ENCODE assay signal across 8 mouse cellular contexts in genomic region chr11:68939451-68940304, GRCm38 (mm10). TPM values are rescaled to one million over a fixed set of nuclear protein-coding genes. Genes with fewer than 3 reads are reported as not detected.
DNase-seq lines count a peak whose midpoint lies in the region; ATAC-seq lines count a peak whose summit lies in the region.

No protein-coding gene starts in this region.

- no peaks in the 10 kb centered on the region for H3K36me3 ChIP-seq in heart, embryonic 14.5 days (ENCODE audit: control insufficient read depth, insufficient read depth, low read length)
- no peaks in the 10 kb centered on the region for H3K36me3 ChIP-seq in liver, embryonic 13.5 days
- H3K36me3 ChIP-seq in stomach, embryonic 16.5 days (ENCODE audit: control insufficient read depth, insufficient read depth, low read length), result no peaks in the 10 kb centered on the region

- ATAC-seq in CD4-positive, CD25-positive, alpha-beta regulatory T cell, adult 4 months, result peak; percentile 100
- ATAC-seq in heart, embryonic 14.5 days (ENCODE audit: insufficient number of reproducible peaks, insufficient read depth, low FRiP score, low read depth), result peak; percentile 97
- ATAC-seq in liver, embryonic 13.5 days (ENCODE audit: low read depth), result peak; percentile 98
- ATAC-seq in stomach, embryonic 16.5 days (ENCODE audit: insufficient read depth, low FRiP score), result peak; percentile 98

- H3K27me3 ChIP-seq in heart, embryonic 14.5 days (ENCODE audit: control insufficient read depth, insufficient read depth, low read length), result no peaks in the 10 kb centered on the region
- no peaks in the 10 kb centered on the region for H3K27me3 ChIP-seq in liver, embryonic 13.5 days
- H3K27me3 ChIP-seq in stomach, embryonic 16.5 days (ENCODE audit: control insufficient read depth, insufficient read depth, low read length), result no peaks in the 10 kb centered on the region

- peak overlapping the region; percentile 48 to 54 for H3K4me3 ChIP-seq in heart, embryonic 14.5 days (ENCODE audit: control insufficient read depth in 1 of 2, insufficient read depth in 1 of 2, low read depth in 1 of 2, low read length in 2 of 2)
- H3K4me3 ChIP-seq in liver, embryonic 13.5 days (replicated peaks), result peak overlapping the region; percentile 50
- peak overlapping the region; percentile 58 for H3K4me3 ChIP-seq in stomach, embryonic 16.5 days (replicated peaks; ENCODE audit: low read length)

- H3K9ac ChIP-seq in heart, embryonic 14.5 days (ENCODE audit: low read length), result peak overlapping the region; percentile 79
- peak overlapping the region; percentile 60 for H3K9ac ChIP-seq in liver, embryonic 13.5 days
- peak overlapping the region; percentile 71 for H3K9ac ChIP-seq in stomach, embryonic 16.5 days (ENCODE audit: low read length)

- H3K4me2 ChIP-seq in heart, embryonic 14.5 days (ENCODE audit: low read length), result peak overlapping the region; percentile 74
- H3K4me2 ChIP-seq in liver, embryonic 13.5 days, result peak overlapping the region; percentile 63
- H3K4me2 ChIP-seq in stomach, embryonic 16.5 days (ENCODE audit: low read depth, low read length), result peak overlapping the region; percentile 67

- 2% methylated on average over 16 of the region's 16 CpGs for WGBS in heart, embryonic 14.5 days
- 4% methylated on average over 16 of the region's 16 CpGs for WGBS in liver, embryonic 13.5 days (ENCODE audit: insufficient replicate concordance)
- 2% methylated on average over 16 of the region's 16 CpGs for WGBS in stomach, embryonic 16.5 days

- peak; percentile 64 for DNase-seq in c-Kit-negative CD71-positive TER-119-positive erythroid progenitor cells, embryonic 14.5 days (ENCODE audit: low read depth, low spot score)
- DNase-seq in fibroblast of lung, adult 2 months (ENCODE audit: low read depth), result peak; percentile 92
- DNase-seq in kidney, postnatal 14 days, result peak; percentile 94
- peak; percentile 81 for DNase-seq in liver, embryonic 13.5 days
- peak; percentile 85 for DNase-seq in neural tube, embryonic 10.5 days (ENCODE audit: extremely low spot score, low spot score)

- H3K27ac ChIP-seq in heart, embryonic 14.5 days (replicated peaks in 1 of 2; ENCODE audit: control insufficient read depth in 1 of 2, insufficient read depth in 1 of 2, low read depth in 2 of 2, low read length in 2 of 2), result peak overlapping the region; percentile 52 to 74; a peak in 3 of 4 replicates
- no peak overlapping the region for H3K27ac ChIP-seq in liver, embryonic 13.5 days
- peak overlapping the region; percentile 71; the same call in 1 of the 2 replicates for H3K27ac ChIP-seq in stomach, embryonic 16.5 days (ENCODE audit: low read length)

- H3K4me1 ChIP-seq in heart, embryonic 14.5 days (ENCODE audit: control insufficient read depth in 2 of 2, insufficient read depth in 2 of 2, low read length in 2 of 2), result peaks cover 2 to 4% of the 10 kb centered on the region in 2 experiments; a peak in 3 of 4 replicates
- H3K4me1 ChIP-seq in liver, embryonic 13.5 days (replicated peaks), result peaks cover 12% of the 10 kb centered on the region; the same call in 1 of the 2 replicates
- peaks cover 5% of the 10 kb centered on the region; the same call in 1 of the 2 replicates for H3K4me1 ChIP-seq in stomach, embryonic 16.5 days (ENCODE audit: control insufficient read depth, insufficient read depth, low read length)

- H3K9me3 ChIP-seq in heart, embryonic 14.5 days (ENCODE audit: control insufficient read depth, low read length), result no peaks in the 10 kb centered on the region
- H3K9me3 ChIP-seq in liver, embryonic 13.5 days (replicated peaks), result no peaks in the 10 kb centered on the region
- H3K9me3 ChIP-seq in stomach, embryonic 16.5 days (replicated peaks; ENCODE audit: control insufficient read depth, low read length), result no peaks in the 10 kb centered on the region

RNA-seq across cellular contexts. Expression of gene Odf4, which starts 12.8 kb away (rescaled TPM):
- not detected for polyA plus RNA-seq in CD4-positive, CD25-positive, alpha-beta regulatory T cell, adult 4 months (2017; shearing (Covaris generic))
- not detected in 2 replicates for polyA plus RNA-seq in heart, embryonic 14.5 days (2014; fragmentation: Nextera tagmentation; extraction: Ambion mirVana)
- polyA plus RNA-seq in liver, embryonic 13.5 days (2015; fragmentation: Nextera tagmentation; extraction: Ambion mirVana), result not detected in 2 replicates
- 0.30 TPM in 1 of 2 replicates, not detected in the other for polyA plus RNA-seq in stomach, embryonic 16.5 days (2015; fragmentation: Nextera tagmentation; extraction: Ambion mirVana)

RNA-seq across cellular contexts. Expression of gene Arhgef15, which starts 17.6 kb away (rescaled TPM):
- polyA plus RNA-seq in CD4-positive, CD25-positive, alpha-beta regulatory T cell, adult 4 months (2017; shearing (Covaris generic)), result under 1 TPM; 0.16 to 0.19 TPM
- polyA plus RNA-seq in heart, embryonic 14.5 days (2014; fragmentation: Nextera tagmentation; extraction: Ambion mirVana), result 10.7 and 10.8 TPM in 2 replicates
- polyA plus RNA-seq in liver, embryonic 13.5 days (2015; fragmentation: Nextera tagmentation; extraction: Ambion mirVana), result 1.4 and 1.5 TPM in 2 replicates
- 9.6 and 10.3 TPM in 2 replicates for polyA plus RNA-seq in stomach, embryonic 16.5 days (2015; fragmentation: Nextera tagmentation; extraction: Ambion mirVana)

RNA-seq across cellular contexts. Expression of gene Slc25a35, which starts 28.3 kb away (rescaled TPM):
- polyA plus RNA-seq in CD4-positive, CD25-positive, alpha-beta regulatory T cell, adult 4 months (2017; shearing (Covaris generic)), result 10 to 100 TPM in 1 of 2 experiments, 1 to 10 TPM in 1; 5.0 to 10.7 TPM
- 1.1 and 1.2 TPM in 2 replicates for polyA plus RNA-seq in heart, embryonic 14.5 days (2014; fragmentation: Nextera tagmentation; extraction: Ambion mirVana)
- polyA plus RNA-seq in liver, embryonic 13.5 days (2015; fragmentation: Nextera tagmentation; extraction: Ambion mirVana), result 0.47 and 0.57 TPM in 2 replicates
- 5.2 and 6.3 TPM in 2 replicates for polyA plus RNA-seq in stomach, embryonic 16.5 days (2015; fragmentation: Nextera tagmentation; extraction: Ambion mirVana)

RNA-seq across cellular contexts. Expression of gene Rangrf, which starts 35.3 kb away (rescaled TPM):
- 10 to 100 TPM; 36.9 to 71.7 TPM for polyA plus RNA-seq in CD4-positive, CD25-positive, alpha-beta regulatory T cell, adult 4 months (2017; shearing (Covaris generic))
- 68.8 and 71.8 TPM in 2 replicates for polyA plus RNA-seq in heart, embryonic 14.5 days (2014; fragmentation: Nextera tagmentation; extraction: Ambion mirVana)
- 52.4 and 53.5 TPM in 2 replicates for polyA plus RNA-seq in liver, embryonic 13.5 days (2015; fragmentation: Nextera tagmentation; extraction: Ambion mirVana)
- 46.7 and 57.6 TPM in 2 replicates for polyA plus RNA-seq in stomach, embryonic 16.5 days (2015; fragmentation: Nextera tagmentation; extraction: Ambion mirVana)

RNA-seq across cellular contexts. Expression of gene Rpl26, which starts 38.3 kb away (rescaled TPM):
- polyA plus RNA-seq in CD4-positive, CD25-positive, alpha-beta regulatory T cell, adult 4 months (2017; shearing (Covaris generic)), result 1,000 to 10,000 TPM; 1,826 to 2,291 TPM
- polyA plus RNA-seq in heart, embryonic 14.5 days (2014; fragmentation: Nextera tagmentation; extraction: Ambion mirVana), result 669 and 732 TPM in 2 replicates
- 881 and 895 TPM in 2 replicates for polyA plus RNA-seq in liver, embryonic 13.5 days (2015; fragmentation: Nextera tagmentation; extraction: Ambion mirVana)
- 885 and 932 TPM in 2 replicates for polyA plus RNA-seq in stomach, embryonic 16.5 days (2015; fragmentation: Nextera tagmentation; extraction: Ambion mirVana)
